Mouse (Mus musculus) ES-E14 (cell line): ENCODE data around the gene Foxo6.

Experiments
- CHD2 ChIP-seq: IDR thresholded peaks from 2 replicates; pipeline ENCODE4 v1.6.1; 2014; ENCODE audit warnings: mild to moderate bottlenecking, low read depth, low read length, inconsistent platforms
- HCFC1 ChIP-seq: IDR thresholded peaks from 2 replicates; pipeline ENCODE4 v1.6.1; 2012; ENCODE audit warnings: low read length, inconsistent platforms, borderline replicate concordance; ENCODE audit not compliant: insufficient read depth
- MAFK ChIP-seq: IDR thresholded peaks from 2 replicates; pipeline ENCODE4 v1.6.1; 2014; ENCODE audit warnings: mild to moderate bottlenecking, low read depth, low read length, inconsistent platforms; ENCODE audit not compliant: insufficient read depth
- ZC3H11A ChIP-seq: IDR thresholded peaks from 2 replicates; pipeline ENCODE4 v1.6.1; 2012; ENCODE audit warnings: low read depth, mild to moderate bottlenecking, inconsistent platforms, low read length, borderline replicate concordance
- ZNF384 ChIP-seq: IDR thresholded peaks from 2 replicates; pipeline ENCODE4 v1.6.1; 2012; ENCODE audit warnings: low read depth, low read length, inconsistent platforms

GRCm38 (mm10) chr4:120287290-120288111, at the start of gene Foxo6:
- TF ChIP-seq ZC3H11A = no peak
- no peak for TF ChIP-seq CHD2
- 0 out of 2 replicates have a peak, but pooled peaks have one; percentile 23 for TF ChIP-seq HCFC1
- no peak for TF ChIP-seq ZNF384
- TF ChIP-seq MAFK = no peak
